In genomic region chr14:74864805-74865483, GRCm38 (mm10) we compare ENCODE assay signal across 17 mouse cellular contexts.
DNase-seq lines count a peak whose midpoint lies in the region; ATAC-seq lines count a peak whose summit lies in the region.
"Had no signal": no experiment of that assay in that cellular context is flagged by ENCODE, and none has a peak within 500 bp of the region (broad histone marks: within the 10 kb centered on the region; RNA-seq: fewer than 3 reads in every experiment).

No protein-coding gene starts in this region.

- peaks cover 37% of the 10 kb centered on the region for H3K4me1 ChIP-seq in embryonic facial prominence, embryonic 10.5 days
- peaks cover 42% of the 10 kb centered on the region for H3K4me1 ChIP-seq in limb, embryonic 13.5 days
- H3K4me1 ChIP-seq in forebrain, embryonic 14.5 days (ENCODE audit: control insufficient read depth, insufficient read depth, low read length) = peaks cover 2% of the 10 kb centered on the region; the same call in 1 of the 2 replicates

- no peaks in the 10 kb centered on the region for H3K9me3 ChIP-seq in embryonic facial prominence, embryonic 10.5 days
- H3K9me3 ChIP-seq in limb, embryonic 13.5 days = no peaks in the 10 kb centered on the region
- no peaks in the 10 kb centered on the region for H3K9me3 ChIP-seq in forebrain, embryonic 14.5 days (replicated peaks; ENCODE audit: control insufficient read depth, low read length)
- H3K9me3 ChIP-seq: heart, embryonic 12.5 days had no signal

- H3K4me3 ChIP-seq in embryonic facial prominence, embryonic 10.5 days = no peak overlapping the region
- H3K4me3 ChIP-seq in limb, embryonic 13.5 days = no peak overlapping the region
- H3K4me3 ChIP-seq in forebrain, embryonic 14.5 days (ENCODE audit: low read depth, low read length) = no peak overlapping the region
- H3K4me3 ChIP-seq: erythroblast, embryonic 14.5 days; heart, embryonic 12.5 days had no signal

- peak; percentile 15; the same call in 1 of the 2 replicates for ATAC-seq in limb, embryonic 13.5 days (ENCODE audit: low FRiP score, low read depth)
- ATAC-seq in forebrain, embryonic 14.5 days = no peak
- ATAC-seq: inflammation-experienced regulatory T-cells, adult 6 months had no signal

- no peaks in the 10 kb centered on the region for H3K27me3 ChIP-seq in embryonic facial prominence, embryonic 10.5 days (replicated peaks; ENCODE audit: low read depth, poor library complexity, severe bottlenecking)
- no peaks in the 10 kb centered on the region for H3K27me3 ChIP-seq in limb, embryonic 13.5 days
- H3K27me3 ChIP-seq in forebrain, embryonic 14.5 days (replicated peaks; ENCODE audit: control insufficient read depth, insufficient read depth, low read length) = no peaks in the 10 kb centered on the region
- H3K27me3 ChIP-seq: CH12.LX; heart, embryonic 12.5 days had no signal

- H3K27ac ChIP-seq in embryonic facial prominence, embryonic 10.5 days (replicated peaks) = peak overlapping the region; percentile 27; the same call in 1 of the 2 replicates
- H3K27ac ChIP-seq in limb, embryonic 13.5 days = peak overlapping the region; percentile 6; the same call in 1 of the 2 replicates
- H3K27ac ChIP-seq in forebrain, embryonic 14.5 days (ENCODE audit: low read depth, low read length) = no peak overlapping the region
- H3K27ac ChIP-seq: macrophage had no signal

- 78% methylated on average over 5 of the region's 5 CpGs for WGBS in embryonic facial prominence, embryonic 10.5 days
- WGBS in limb, embryonic 13.5 days = 66% methylated on average over 5 of the region's 5 CpGs
- 89% methylated on average over 5 of the region's 5 CpGs for WGBS in forebrain, embryonic 14.5 days

- H3K36me3 ChIP-seq in embryonic facial prominence, embryonic 10.5 days (replicated peaks) = no peaks in the 10 kb centered on the region
- H3K36me3 ChIP-seq in limb, embryonic 13.5 days = no peaks in the 10 kb centered on the region
- H3K36me3 ChIP-seq in forebrain, embryonic 14.5 days (ENCODE audit: control insufficient read depth, insufficient read depth, low read length) = no peaks in the 10 kb centered on the region
- H3K36me3 ChIP-seq: heart, embryonic 12.5 days had no signal

- H3K9ac ChIP-seq in limb, embryonic 13.5 days = no peak overlapping the region
- H3K9ac ChIP-seq in forebrain, embryonic 14.5 days (ENCODE audit: low read length) = no peak overlapping the region
- H3K9ac ChIP-seq: heart, embryonic 12.5 days had no signal

- no peak overlapping the region for H3K4me2 ChIP-seq in limb, embryonic 13.5 days (replicated peaks)
- H3K4me2 ChIP-seq in forebrain, embryonic 14.5 days (ENCODE audit: low read length) = no peak overlapping the region
- H3K4me2 ChIP-seq: heart, embryonic 12.5 days had no signal

- peak; percentile 35 for DNase-seq in kidney, adult 9 months
- DNase-seq in kidney, postnatal 14 days = no peak
- peak; percentile 47 for DNase-seq in 3T3-L1 (ENCODE audit: low read depth, low spot score)
- DNase-seq in embryonic facial prominence, embryonic 10.5 days (ENCODE audit: low spot score) = no peak
- DNase-seq in forebrain, embryonic 14.5 days (ENCODE audit: low spot score) = no peak
- no peak for DNase-seq in urinary bladder, postnatal 14 days (ENCODE audit: low spot score)
- no peak for DNase-seq in left cerebral cortex, adult 18-20 months (ENCODE audit: low spot score in 2 of 2)
- DNase-seq: adrenal gland, adult 8-10 months; cerebellum, postnatal 36 days; layer of hippocampus, postnatal 36 days; right cerebral cortex, postnatal 25 days had no signal

Comparison
In these comparisons a context has a peak if more than half of its experiments do, and no peak if none do; other contexts are left out.
1. DNase-seq: peak in kidney, adult 9 months (single experiment) and 3T3-L1 (single experiment); none in kidney, postnatal 14 days (single experiment), embryonic facial prominence, embryonic 10.5 days (single experiment), forebrain, embryonic 14.5 days (single experiment), urinary bladder, postnatal 14 days (single experiment) and left cerebral cortex, adult 18-20 months (0 of 2).